Comparison of ENCODE assay signal across 29 mouse cellular contexts in the genomic region with DNA sequence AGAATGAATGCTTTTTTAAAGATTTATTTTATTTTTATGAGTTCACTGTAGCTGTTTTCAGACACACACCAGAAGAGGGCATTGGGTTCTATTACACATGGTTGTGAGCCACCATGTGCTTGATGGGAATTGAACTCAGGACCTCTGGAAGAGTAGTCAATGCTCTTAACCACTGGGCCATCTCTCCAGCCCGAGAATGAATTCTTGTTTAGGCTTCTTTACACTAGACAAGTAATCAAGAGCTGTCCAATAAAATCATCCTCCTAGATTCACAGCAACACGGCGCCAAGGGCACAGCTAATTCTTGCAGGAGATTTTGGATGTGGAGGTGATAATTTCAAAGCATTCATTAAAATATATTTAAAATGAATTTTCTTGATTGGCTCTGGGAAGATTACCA. TPM values are rescaled to one million over a fixed set of nuclear protein-coding genes. Genes with fewer than 3 reads are reported as not detected.
DNase-seq lines count a peak whose midpoint lies in the region; ATAC-seq and TF ChIP-seq lines count a peak whose summit lies in the region.
"Had no signal": no experiment of that assay in that cellular context is flagged by ENCODE, and none has a peak within 500 bp of the region (broad histone marks: within the 10 kb centered on the region; RNA-seq: fewer than 3 reads in every experiment).

No protein-coding gene starts in this region.

- no peak overlapping the region for H3K9ac ChIP-seq in liver, embryonic 11.5 days (ENCODE audit: low read depth, low read length)
- no peak overlapping the region for H3K9ac ChIP-seq in limb, embryonic 12.5 days (replicated peaks)
- H3K9ac ChIP-seq in liver, embryonic 14.5 days (replicated peaks) = no peak overlapping the region
- H3K9ac ChIP-seq: embryonic facial prominence, embryonic 15.5 days; hindbrain, embryonic 14.5 days had no signal

- H3K9me3 ChIP-seq in liver, embryonic 11.5 days (ENCODE audit: control insufficient read depth, low read length) = no peaks in the 10 kb centered on the region
- no peaks in the 10 kb centered on the region for H3K9me3 ChIP-seq in limb, embryonic 12.5 days
- no peaks in the 10 kb centered on the region for H3K9me3 ChIP-seq in liver, embryonic 14.5 days (ENCODE audit: control insufficient read depth, low read length)
- H3K9me3 ChIP-seq: embryonic facial prominence, embryonic 10.5 days; embryonic facial prominence, embryonic 15.5 days; forebrain, embryonic 13.5 days; heart, embryonic 13.5 days; midbrain, embryonic 10.5 days; neural tube, embryonic 13.5 days had no signal

- no peak for TF ChIP-seq EP300 in liver, embryonic 14.5 days (IDR thresholded peaks at IDR 0.05; ENCODE audit: low read depth)

- H3K36me3 ChIP-seq in liver, embryonic 11.5 days (ENCODE audit: control insufficient read depth, insufficient read depth, low read length) = peaks cover 7% of the 10 kb centered on the region; the same call in 1 of the 2 replicates
- H3K36me3 ChIP-seq in limb, embryonic 12.5 days = peaks cover 19% of the 10 kb centered on the region
- H3K36me3 ChIP-seq in liver, embryonic 14.5 days (replicated peaks; ENCODE audit: control insufficient read depth, insufficient read depth, low read depth) = peaks cover 8% of the 10 kb centered on the region

- H3K4me2 ChIP-seq in liver, embryonic 11.5 days = peak overlapping the region; percentile 86; the same call in 1 of the 2 replicates
- H3K4me2 ChIP-seq in limb, embryonic 12.5 days = peak overlapping the region; percentile 83; the same call in 1 of the 2 replicates
- H3K4me2 ChIP-seq in liver, embryonic 14.5 days (ENCODE audit: low read depth) = peak overlapping the region; percentile 94; the same call in 1 of the 2 replicates

- H3K27me3 ChIP-seq in liver, embryonic 11.5 days (replicated peaks; ENCODE audit: control insufficient read depth, insufficient read depth, low read length) = no peaks in the 10 kb centered on the region
- H3K27me3 ChIP-seq in limb, embryonic 12.5 days = no peaks in the 10 kb centered on the region
- H3K27me3 ChIP-seq in liver, embryonic 14.5 days (ENCODE audit: control insufficient read depth, insufficient read depth, low read length) = no peaks in the 10 kb centered on the region
- H3K27me3 ChIP-seq: embryonic facial prominence, embryonic 15.5 days; forebrain, embryonic 13.5 days; heart, embryonic 13.5 days; neural tube, embryonic 13.5 days had no signal

- no peak for TF ChIP-seq CTCF in liver, embryonic 14.5 days (IDR thresholded peaks at IDR 0.05; ENCODE audit: low read depth)

- H3K27ac ChIP-seq in liver, embryonic 11.5 days (ENCODE audit: low read depth, low read length) = no peak overlapping the region
- H3K27ac ChIP-seq in limb, embryonic 12.5 days = no peak overlapping the region
- H3K27ac ChIP-seq in liver, embryonic 14.5 days = no peak overlapping the region
- H3K27ac ChIP-seq: embryonic facial prominence, embryonic 10.5 days; embryonic facial prominence, embryonic 15.5 days; forebrain, embryonic 13.5 days; heart, embryonic 13.5 days; hindbrain, embryonic 14.5 days; kidney, postnatal 0 days; midbrain, embryonic 10.5 days; neural tube, embryonic 13.5 days; stomach, postnatal 0 days had no signal

- H3K4me3 ChIP-seq in liver, embryonic 11.5 days (ENCODE audit: low read depth, low read length) = no peak overlapping the region
- no peak overlapping the region for H3K4me3 ChIP-seq in limb, embryonic 12.5 days (replicated peaks)
- no peak overlapping the region for H3K4me3 ChIP-seq in liver, embryonic 14.5 days (ENCODE audit: insufficient read depth in 1 of 2, low read depth in 2 of 2, low read length in 2 of 2)

- ATAC-seq in liver, embryonic 11.5 days (replicated peaks; ENCODE audit: low FRiP score) = no peak
- ATAC-seq in limb, embryonic 12.5 days (ENCODE audit: insufficient number of reproducible peaks, insufficient read depth, low FRiP score, low TSS enrichment, low read depth) = no peak
- ATAC-seq in liver, embryonic 14.5 days (ENCODE audit: insufficient read depth) = no peak
- ATAC-seq: CD4-positive, CD25-positive, alpha-beta regulatory T cell, adult 4 months; forebrain, embryonic 13.5 days; midbrain, embryonic 16.5 days had no signal

- DNase-seq in liver, embryonic 11.5 days (ENCODE audit: low spot score) = no peak
- DNase-seq in liver = no peak
- no peak for DNase-seq in liver, embryonic 14.5 days (ENCODE audit: low read depth in 3 of 3, low spot score in 3 of 3)
- no peak for DNase-seq in B cell, adult 2 months
- DNase-seq in natural killer cell, adult 2 months (ENCODE audit: low spot score in 2 of 2) = no peak
- no peak for DNase-seq in kidney, postnatal 14 days
- DNase-seq: adrenal gland, adult 8-10 months; cerebellum, adult 8-10 months; cerebellum, postnatal 25 days; gastrocnemius, postnatal 25 days; heart, postnatal 10 days; kidney, adult 18-20 months; layer of hippocampus, adult 9-11 months; lung, adult 2 months; right cerebral cortex, postnatal 4 days; thymus, adult 2 months; thymus, postnatal 36 days had no signal

- WGBS in liver, embryonic 11.5 days = 86% methylated on average over 3 of the region's 3 CpGs
- 95% methylated on average over 3 of the region's 3 CpGs for WGBS in limb, embryonic 12.5 days
- 85% methylated on average over 3 of the region's 3 CpGs for WGBS in liver, embryonic 14.5 days (ENCODE audit: insufficient replicate concordance)

- peaks cover 4% of the 10 kb centered on the region for H3K4me1 ChIP-seq in liver, embryonic 11.5 days (replicated peaks; ENCODE audit: control insufficient read depth, insufficient read depth, low read length)
- peaks cover 6% of the 10 kb centered on the region for H3K4me1 ChIP-seq in limb, embryonic 12.5 days (replicated peaks)
- peaks cover 13 to 17% of the 10 kb centered on the region in 2 experiments for H3K4me1 ChIP-seq in liver, embryonic 14.5 days (replicated peaks; ENCODE audit: control insufficient read depth in 2 of 2, insufficient read depth in 2 of 2, low read length in 1 of 2)

RNA-seq across cellular contexts. Expression of a gene that starts 2.3 kb away (rescaled TPM):
- polyA plus RNA-seq in liver, embryonic 11.5 days (2014; fragmentation: Nextera tagmentation; extraction: Ambion mirVana) = 59.8 and 61.6 TPM in 2 replicates
- 56.6 and 60.0 TPM in 2 replicates for polyA plus RNA-seq in limb, embryonic 12.5 days (2016; fragmentation: Nextera tagmentation; extraction: Ambion mirVana)
- polyA plus RNA-seq in liver, embryonic 14.5 days (2012; rRNA removed) = 4.6 and 9.1 TPM in 2 replicates
- 24.2 and 26.7 TPM in 2 replicates for polyA plus RNA-seq in liver, embryonic 14.5 days (2014; fragmentation: Nextera tagmentation; extraction: Ambion mirVana)

RNA-seq across cellular contexts. Expression of a gene that starts 9.3 kb away (rescaled TPM):
- polyA plus RNA-seq in liver, embryonic 11.5 days (2014; fragmentation: Nextera tagmentation; extraction: Ambion mirVana) = 9.1 and 12.2 TPM in 2 replicates
- 11.0 and 12.7 TPM in 2 replicates for polyA plus RNA-seq in limb, embryonic 12.5 days (2016; fragmentation: Nextera tagmentation; extraction: Ambion mirVana)
- 1.2 and 2.7 TPM in 2 replicates for polyA plus RNA-seq in liver, embryonic 14.5 days (2012; rRNA removed)
- polyA plus RNA-seq in liver, embryonic 14.5 days (2014; fragmentation: Nextera tagmentation; extraction: Ambion mirVana) = 4.1 and 5.0 TPM in 2 replicates

RNA-seq across cellular contexts. Expression of a gene that starts 38.0 kb away (rescaled TPM):
- 8.1 and 9.0 TPM in 2 replicates for polyA plus RNA-seq in liver, embryonic 11.5 days (2014; fragmentation: Nextera tagmentation; extraction: Ambion mirVana)
- polyA plus RNA-seq in limb, embryonic 12.5 days (2016; fragmentation: Nextera tagmentation; extraction: Ambion mirVana) = 18.3 and 19.6 TPM in 2 replicates
- polyA plus RNA-seq in liver, embryonic 14.5 days (2012; rRNA removed) = 1.8 and 2.2 TPM in 2 replicates
- 3.9 and 4.3 TPM in 2 replicates for polyA plus RNA-seq in liver, embryonic 14.5 days (2014; fragmentation: Nextera tagmentation; extraction: Ambion mirVana)
